Mouse (Mus musculus): ENCODE measurements around the gene Gm28043. TPM values are rescaled to one million over a fixed set of nuclear protein-coding genes. Genes with fewer than 3 reads are reported as not detected.
A peak's percentile ranks its signal among the peaks of the same experiment; 100 is the strongest.
"Not testable (repeated sequence)": the region's sequence is repeated elsewhere in the genome, so short reads cannot be mapped to it uniquely, and the experiment has no call there.

Gm28043 gene
- polyA plus RNA-seq, 1 experiment from 2014 or later, result 1.6 TPM

GRCm38 (mm10) chr17:29586921-29587320, 27.8 kb upstream of the Gm28043 start:
- Histone ChIP-seq H3K27ac (ENCODE audit: low read length) (no peak overlapping the region), H3K4me2 (ENCODE audit: low read length) (no peak overlapping the region), H3K27me3 (ENCODE audit: control insufficient read depth, insufficient read depth, low read depth, low read length) (no peaks in the 10 kb centered on the region), H3K36me3 (ENCODE audit: control insufficient read depth, insufficient read depth, low read length) (peaks cover 3% of the 10 kb centered on the region; the same call in 1 of the 2 replicates), H3K9ac (ENCODE audit: low read depth, low read length) (no peak overlapping the region), H3K4me3 (ENCODE audit: low read depth, low read length) (no peak overlapping the region), H3K9me3 (replicated peaks; ENCODE audit: control insufficient read depth, low read length, poor library complexity, severe bottlenecking) (no peaks in the 10 kb centered on the region), H3K4me1 (ENCODE audit: control insufficient read depth, insufficient read depth, low read length) (peaks cover 7% of the 10 kb centered on the region; the same call in 1 of the 2 replicates)
- WGBS, result 89% methylated on average over 9 of the region's 9 CpGs
- no peak for ATAC-seq

GRCm38 (mm10) chr17:29589221-29589898, 25.3 kb upstream of the Gm28043 start:
- H3K4me3 ChIP-seq (ENCODE audit: low read depth, low read length), result no peak overlapping the region
- peak overlapping the region; percentile 67 for H3K27ac ChIP-seq (ENCODE audit: low read length)
- peaks cover 6% of the 10 kb centered on the region; the same call in 1 of the 2 replicates for H3K36me3 ChIP-seq (ENCODE audit: control insufficient read depth, insufficient read depth, low read length)
- peaks cover 7% of the 10 kb centered on the region; the same call in 1 of the 2 replicates for H3K4me1 ChIP-seq (ENCODE audit: control insufficient read depth, insufficient read depth, low read length)
- H3K4me2 ChIP-seq (ENCODE audit: low read length), result no peak overlapping the region
- peak; percentile 80 for ATAC-seq
- H3K27me3 ChIP-seq (ENCODE audit: control insufficient read depth, insufficient read depth, low read depth, low read length), result no peaks in the 10 kb centered on the region
- 32% methylated on average over 11 of the region's 11 CpGs for WGBS
- H3K9me3 ChIP-seq (replicated peaks; ENCODE audit: control insufficient read depth, low read length, poor library complexity, severe bottlenecking), result no peaks in the 10 kb centered on the region
- H3K9ac ChIP-seq (ENCODE audit: low read depth, low read length), result no peak overlapping the region

GRCm38 (mm10) chr17:29595891-29596770, 18.5 kb upstream of the Gm28043 start:
- 73% methylated on average over 15 of the region's 15 CpGs for WGBS
- H3K4me3 ChIP-seq (ENCODE audit: low read depth, low read length), result no peak overlapping the region
- H3K4me2 ChIP-seq (ENCODE audit: low read length), result no peak overlapping the region
- no peak for ATAC-seq
- H3K9ac ChIP-seq (ENCODE audit: low read depth, low read length), result no peak overlapping the region
- no peaks in the 10 kb centered on the region for H3K27me3 ChIP-seq (ENCODE audit: control insufficient read depth, insufficient read depth, low read depth, low read length)
- no peaks in the 10 kb centered on the region for H3K4me1 ChIP-seq (ENCODE audit: control insufficient read depth, insufficient read depth, low read length)
- H3K27ac ChIP-seq (ENCODE audit: low read length), result no peak overlapping the region
- peaks cover 29% of the 10 kb centered on the region for H3K36me3 ChIP-seq (ENCODE audit: control insufficient read depth, insufficient read depth, low read length)
- H3K9me3 ChIP-seq (replicated peaks; ENCODE audit: control insufficient read depth, low read length, poor library complexity, severe bottlenecking), result no peaks in the 10 kb centered on the region

DNA sequence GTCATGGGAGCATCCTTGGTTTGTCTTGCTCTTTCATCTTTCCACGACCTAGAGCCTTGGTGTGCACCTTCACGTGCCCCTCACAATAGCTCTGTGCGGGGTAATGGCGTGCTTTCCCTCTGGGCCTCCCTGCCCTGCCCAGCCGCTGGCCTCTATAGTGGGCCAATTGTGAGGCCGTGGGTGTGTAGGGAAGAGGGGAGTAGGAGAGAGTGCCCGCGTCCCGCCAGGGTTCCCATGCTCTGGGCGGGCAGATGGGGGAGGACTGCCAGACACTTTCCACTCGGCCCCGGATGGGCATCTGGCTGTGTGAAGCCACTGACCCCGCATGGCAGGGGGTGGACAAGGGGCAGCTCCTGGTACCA, 17.9 kb upstream of the Gm28043 start:
- 0 out of 2 replicates have a peak, but pooled peaks have one; percentile 40 for ATAC-seq
- WGBS, result 69% methylated on average over 13 of the region's 13 CpGs
- Histone ChIP-seq H3K36me3 (ENCODE audit: control insufficient read depth, insufficient read depth, low read length) (peaks cover 29% of the 10 kb centered on the region), H3K9me3 (replicated peaks; ENCODE audit: control insufficient read depth, low read length, poor library complexity, severe bottlenecking) (no peaks in the 10 kb centered on the region), H3K4me2 (ENCODE audit: low read length) (no peak overlapping the region), H3K4me3 (ENCODE audit: low read depth, low read length) (no peak overlapping the region), H3K27me3 (ENCODE audit: control insufficient read depth, insufficient read depth, low read depth, low read length) (no peaks in the 10 kb centered on the region), H3K9ac (ENCODE audit: low read depth, low read length) (no peak overlapping the region), H3K27ac (ENCODE audit: low read length) (no peak overlapping the region), H3K4me1 (ENCODE audit: control insufficient read depth, insufficient read depth, low read length) (no peaks in the 10 kb centered on the region)

- H3K4me2 ChIP-seq (ENCODE audit: low read length), result no peak overlapping the region
- WGBS, result 92% methylated on average over 14 of the region's 14 CpGs
- H3K27ac ChIP-seq (ENCODE audit: low read length), result no peak overlapping the region
- no peak overlapping the region for H3K9ac ChIP-seq (ENCODE audit: low read depth, low read length)
- no peaks in the 10 kb centered on the region for H3K27me3 ChIP-seq (ENCODE audit: control insufficient read depth, insufficient read depth, low read depth, low read length)
- H3K9me3 ChIP-seq (replicated peaks; ENCODE audit: control insufficient read depth, low read length, poor library complexity, severe bottlenecking), result no peaks in the 10 kb centered on the region
- no peak for ATAC-seq
- no peaks in the 10 kb centered on the region for H3K4me1 ChIP-seq (ENCODE audit: control insufficient read depth, insufficient read depth, low read length)
- peaks cover 29% of the 10 kb centered on the region for H3K36me3 ChIP-seq (ENCODE audit: control insufficient read depth, insufficient read depth, low read length)
- no peak overlapping the region for H3K4me3 ChIP-seq (ENCODE audit: low read depth, low read length)
These were observed 15.6 kb upstream of the Gm28043 start for GRCm38 (mm10) chr17:29599051-29599450.

DNA sequence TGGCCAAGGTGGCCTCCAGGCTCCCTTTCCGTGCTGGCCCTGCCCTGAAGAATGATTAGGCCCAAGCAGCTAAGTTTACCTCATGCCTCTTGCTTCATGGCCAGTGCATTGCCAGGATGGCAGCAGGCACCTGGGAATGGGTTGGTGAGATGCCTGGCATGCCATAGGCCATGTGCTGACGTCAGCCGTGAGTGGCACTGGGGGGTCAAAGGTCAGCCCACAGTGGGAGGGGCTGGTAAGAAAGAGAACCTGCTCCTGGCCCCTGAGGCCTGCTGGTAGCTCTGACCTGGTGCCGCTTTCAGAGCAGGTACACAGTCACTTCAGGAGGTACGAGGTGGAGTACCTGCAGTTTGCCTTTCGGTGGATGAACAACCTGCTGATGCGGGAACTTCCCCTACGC, 15.1 kb upstream of the Gm28043 start:
- no peak for ATAC-seq
- no peaks in the 10 kb centered on the region for H3K27me3 ChIP-seq (ENCODE audit: control insufficient read depth, insufficient read depth, low read depth, low read length)
- H3K27ac ChIP-seq (ENCODE audit: low read length), result no peak overlapping the region
- H3K36me3 ChIP-seq (ENCODE audit: control insufficient read depth, insufficient read depth, low read length), result peaks cover 29% of the 10 kb centered on the region
- no peak overlapping the region for H3K4me3 ChIP-seq (ENCODE audit: low read depth, low read length)
- H3K4me1 ChIP-seq (ENCODE audit: control insufficient read depth, insufficient read depth, low read length), result no peaks in the 10 kb centered on the region
- no peaks in the 10 kb centered on the region for H3K9me3 ChIP-seq (replicated peaks; ENCODE audit: control insufficient read depth, low read length, poor library complexity, severe bottlenecking)
- H3K4me2 ChIP-seq (ENCODE audit: low read length), result no peak overlapping the region
- 87% methylated on average over 8 of the region's 8 CpGs for WGBS
- no peak overlapping the region for H3K9ac ChIP-seq (ENCODE audit: low read depth, low read length)

GRCm38 (mm10) chr17:29601391-29601790, 13.3 kb upstream of the Gm28043 start:
- Histone ChIP-seq H3K27ac (ENCODE audit: low read length) (no peak overlapping the region), H3K4me3 (ENCODE audit: low read depth, low read length) (no peak overlapping the region), H3K4me2 (ENCODE audit: low read length) (no peak overlapping the region), H3K9me3 (replicated peaks; ENCODE audit: control insufficient read depth, low read length, poor library complexity, severe bottlenecking) (no peaks in the 10 kb centered on the region), H3K9ac (ENCODE audit: low read depth, low read length) (no peak overlapping the region), H3K27me3 (ENCODE audit: control insufficient read depth, insufficient read depth, low read depth, low read length) (no peaks in the 10 kb centered on the region), H3K4me1 (ENCODE audit: control insufficient read depth, insufficient read depth, low read length) (no peaks in the 10 kb centered on the region), H3K36me3 (ENCODE audit: control insufficient read depth, insufficient read depth, low read length) (peaks cover 25% of the 10 kb centered on the region; the same call in 1 of the 2 replicates)
- no peak for ATAC-seq
- 84% methylated on average over 4 of the region's 4 CpGs for WGBS

GRCm38 (mm10) chr17:29603283-29603682, 11.4 kb upstream of the Gm28043 start:
- Histone ChIP-seq H3K4me2 (ENCODE audit: low read length) (no peak overlapping the region), H3K36me3 (ENCODE audit: control insufficient read depth, insufficient read depth, low read length) (peaks cover 20% of the 10 kb centered on the region; the same call in 1 of the 2 replicates), H3K4me1 (ENCODE audit: control insufficient read depth, insufficient read depth, low read length) (no peaks in the 10 kb centered on the region), H3K4me3 (ENCODE audit: low read depth, low read length) (no peak overlapping the region), H3K27ac (ENCODE audit: low read length) (no peak overlapping the region), H3K9ac (ENCODE audit: low read depth, low read length) (no peak overlapping the region), H3K9me3 (replicated peaks; ENCODE audit: control insufficient read depth, low read length, poor library complexity, severe bottlenecking) (no peaks in the 10 kb centered on the region), H3K27me3 (ENCODE audit: control insufficient read depth, insufficient read depth, low read depth, low read length) (no peaks in the 10 kb centered on the region)
- ATAC-seq, result 0 out of 2 replicates have a peak, but pooled peaks have one; percentile 16
- 23% methylated on average over 6 of the region's 6 CpGs for WGBS

DNA sequence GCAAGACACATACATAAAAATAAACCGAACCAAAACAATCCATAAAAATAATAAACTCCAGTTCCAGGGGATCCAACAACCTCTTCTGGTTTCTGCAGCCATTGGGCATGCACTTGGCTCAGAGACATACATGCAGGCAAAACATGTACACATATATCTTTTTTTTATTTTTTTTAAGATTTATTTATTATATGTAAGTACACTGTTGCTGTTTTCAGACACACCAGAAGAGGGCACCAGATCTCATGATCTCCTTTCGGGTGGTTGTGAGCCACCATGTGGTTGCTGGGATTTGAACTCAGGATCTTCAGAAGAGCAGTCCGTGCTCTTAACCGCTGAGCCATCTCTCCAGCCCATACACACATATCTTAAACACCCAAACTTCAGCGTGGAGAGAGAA, 1.2 kb upstream of the Gm28043 start:
- H3K27me3 ChIP-seq (ENCODE audit: control insufficient read depth, insufficient read depth, low read depth, low read length); H3K4me3 ChIP-seq (ENCODE audit: low read depth, low read length); H3K9ac ChIP-seq (ENCODE audit: low read depth, low read length); H3K4me2 ChIP-seq (ENCODE audit: low read length); H3K27ac ChIP-seq (ENCODE audit: low read length); H3K36me3 ChIP-seq (ENCODE audit: control insufficient read depth, insufficient read depth, low read length); ATAC-seq; H3K9me3 ChIP-seq (replicated peaks; ENCODE audit: control insufficient read depth, low read length, poor library complexity, severe bottlenecking): not testable (repeated sequence)
- WGBS, result 90% methylated on average over 5 of the region's 5 CpGs
- peaks cover 23% of the 10 kb centered on the region for H3K4me1 ChIP-seq (ENCODE audit: control insufficient read depth, insufficient read depth, low read length)

Data from midbrain, embryonic 16.5 days (tissue).